Mouse (Mus musculus): ENCODE data around the gene Nde1. TPM values are rescaled to one million over a fixed set of nuclear protein-coding genes. Genes with fewer than 3 reads are reported as not detected.

Nde1 gene
- polyA plus RNA-seq, 1 experiment from 2014 or later, result 80.4 TPM

GRCm38 (mm10) chr16:14180163-14180733, 17.2 kb downstream of the Nde1 start:
- Histone ChIP-seq H3K27me3 (ENCODE audit: control insufficient read depth, insufficient read depth, low read length) (no peaks in the 10 kb centered on the region), H3K4me1 (ENCODE audit: control insufficient read depth, insufficient read depth, low read length) (peaks cover 8% of the 10 kb centered on the region; the same call in 1 of the 2 replicates), H3K9ac (ENCODE audit: low read length) (no peak overlapping the region), H3K4me2 (ENCODE audit: low read depth, low read length) (no peak overlapping the region), H3K4me3 (ENCODE audit: low read length) (no peak overlapping the region), H3K9me3 (replicated peaks; ENCODE audit: control insufficient read depth, low read length) (no peaks in the 10 kb centered on the region), H3K27ac (ENCODE audit: low read length) (no peak overlapping the region), H3K36me3 (ENCODE audit: control insufficient read depth, insufficient read depth) (peaks cover 61% of the 10 kb centered on the region)
- no peak for ATAC-seq (replicated peaks; ENCODE audit: extremely low read depth, insufficient read depth, low FRiP score)
- 50% methylated on average over 6 of the region's 6 CpGs for WGBS

- H3K4me3 ChIP-seq (ENCODE audit: low read length), result no peak overlapping the region
- H3K4me1 ChIP-seq (ENCODE audit: control insufficient read depth, insufficient read depth, low read length), result peaks cover 8% of the 10 kb centered on the region; the same call in 1 of the 2 replicates
- H3K36me3 ChIP-seq (ENCODE audit: control insufficient read depth, insufficient read depth), result peaks cover 60% of the 10 kb centered on the region
- no peak overlapping the region for H3K27ac ChIP-seq (ENCODE audit: low read length)
- H3K27me3 ChIP-seq (ENCODE audit: control insufficient read depth, insufficient read depth, low read length), result no peaks in the 10 kb centered on the region
- ATAC-seq (replicated peaks; ENCODE audit: extremely low read depth, insufficient read depth, low FRiP score), result no peak
- no peak overlapping the region for H3K9ac ChIP-seq (ENCODE audit: low read length)
- no peak overlapping the region for H3K4me2 ChIP-seq (ENCODE audit: low read depth, low read length)
- no peaks in the 10 kb centered on the region for H3K9me3 ChIP-seq (replicated peaks; ENCODE audit: control insufficient read depth, low read length)
- 91% methylated on average over 5 of the region's 5 CpGs for WGBS
Measured at GRCm38 (mm10) chr16:14182360-14182759, 19.3 kb downstream of the Nde1 start.

- Histone ChIP-seq H3K4me3 (ENCODE audit: low read length) (no peak overlapping the region), H3K9ac (ENCODE audit: low read length) (no peak overlapping the region), H3K4me1 (ENCODE audit: control insufficient read depth, insufficient read depth, low read length) (peaks cover 8% of the 10 kb centered on the region; the same call in 1 of the 2 replicates), H3K9me3 (replicated peaks; ENCODE audit: control insufficient read depth, low read length) (no peaks in the 10 kb centered on the region), H3K27me3 (ENCODE audit: control insufficient read depth, insufficient read depth, low read length) (no peaks in the 10 kb centered on the region), H3K27ac (ENCODE audit: low read length) (no peak overlapping the region), H3K4me2 (ENCODE audit: low read depth, low read length) (no peak overlapping the region), H3K36me3 (ENCODE audit: control insufficient read depth, insufficient read depth) (peaks cover 64% of the 10 kb centered on the region)
- no peak for ATAC-seq (replicated peaks; ENCODE audit: extremely low read depth, insufficient read depth, low FRiP score)
- WGBS, result 71% methylated on average over 1 of the region's 1 CpGs
Measured at GRCm38 (mm10) chr16:14183856-14184255, 20.8 kb downstream of the Nde1 start.

GRCm38 (mm10) chr16:14185516-14185915, 22.4 kb downstream of the Nde1 start:
- Histone ChIP-seq H3K36me3 (ENCODE audit: control insufficient read depth, insufficient read depth) (peaks cover 67% of the 10 kb centered on the region), H3K9me3 (replicated peaks; ENCODE audit: control insufficient read depth, low read length) (no peaks in the 10 kb centered on the region), H3K4me2 (ENCODE audit: low read depth, low read length) (no peak overlapping the region), H3K4me3 (ENCODE audit: low read length) (no peak overlapping the region), H3K9ac (ENCODE audit: low read length) (no peak overlapping the region), H3K27me3 (ENCODE audit: control insufficient read depth, insufficient read depth, low read length) (no peaks in the 10 kb centered on the region), H3K27ac (ENCODE audit: low read length) (no peak overlapping the region), H3K4me1 (ENCODE audit: control insufficient read depth, insufficient read depth, low read length) (peaks cover 5% of the 10 kb centered on the region; the same call in 1 of the 2 replicates)
- ATAC-seq (replicated peaks; ENCODE audit: extremely low read depth, insufficient read depth, low FRiP score), result no peak
- WGBS, result 96% methylated on average over 5 of the region's 5 CpGs

GRCm38 (mm10) chr16:14194164-14194950, 31.3 kb downstream of the Nde1 start:
- no peak overlapping the region for H3K27ac ChIP-seq (ENCODE audit: low read length)
- no peak for ATAC-seq (replicated peaks; ENCODE audit: extremely low read depth, insufficient read depth, low FRiP score)

GRCm38 (mm10) chr16:14195427-14195826, 32.4 kb downstream of the Nde1 start:
- Histone ChIP-seq H3K4me2 (ENCODE audit: low read depth, low read length) (no peak overlapping the region), H3K4me1 (ENCODE audit: control insufficient read depth, insufficient read depth, low read length) (no peaks in the 10 kb centered on the region), H3K36me3 (ENCODE audit: control insufficient read depth, insufficient read depth) (peaks cover 20% of the 10 kb centered on the region), H3K27me3 (ENCODE audit: control insufficient read depth, insufficient read depth, low read length) (no peaks in the 10 kb centered on the region), H3K9ac (ENCODE audit: low read length) (no peak overlapping the region), H3K27ac (ENCODE audit: low read length) (no peak overlapping the region), H3K4me3 (ENCODE audit: low read length) (no peak overlapping the region), H3K9me3 (replicated peaks; ENCODE audit: control insufficient read depth, low read length) (no peaks in the 10 kb centered on the region)
- 29% methylated on average over 1 of the region's 1 CpGs for WGBS
- ATAC-seq (replicated peaks; ENCODE audit: extremely low read depth, insufficient read depth, low FRiP score), result no peak

More at GRCm38 (mm10) chr16:14194164-14194950, 31.3 kb downstream of the Nde1 start:
- no peak overlapping the region for H3K9ac ChIP-seq (ENCODE audit: low read length)
- H3K36me3 ChIP-seq (ENCODE audit: control insufficient read depth, insufficient read depth), result peaks cover 30% of the 10 kb centered on the region
- H3K27me3 ChIP-seq (ENCODE audit: control insufficient read depth, insufficient read depth, low read length), result no peaks in the 10 kb centered on the region
- 64% methylated on average over 9 of the region's 9 CpGs for WGBS
- no peak overlapping the region for H3K4me3 ChIP-seq (ENCODE audit: low read length)
- no peak overlapping the region for H3K4me2 ChIP-seq (ENCODE audit: low read depth, low read length)
- H3K4me1 ChIP-seq (ENCODE audit: control insufficient read depth, insufficient read depth, low read length), result no peaks in the 10 kb centered on the region
- H3K9me3 ChIP-seq (replicated peaks; ENCODE audit: control insufficient read depth, low read length), result no peaks in the 10 kb centered on the region

GRCm38 (mm10) chr16:14198798-14199197, 35.7 kb downstream of the Nde1 start:
- Histone ChIP-seq H3K9ac (ENCODE audit: low read length) (no peak overlapping the region), H3K4me2 (ENCODE audit: low read depth, low read length) (no peak overlapping the region), H3K36me3 (ENCODE audit: control insufficient read depth, insufficient read depth) (no peaks in the 10 kb centered on the region), H3K9me3 (replicated peaks; ENCODE audit: control insufficient read depth, low read length) (no peaks in the 10 kb centered on the region), H3K4me1 (ENCODE audit: control insufficient read depth, insufficient read depth, low read length) (no peaks in the 10 kb centered on the region), H3K27me3 (ENCODE audit: control insufficient read depth, insufficient read depth, low read length) (no peaks in the 10 kb centered on the region), H3K27ac (ENCODE audit: low read length) (no peak overlapping the region), H3K4me3 (ENCODE audit: low read length) (no peak overlapping the region)
- 69% methylated on average over 4 of the region's 4 CpGs for WGBS
- ATAC-seq (replicated peaks; ENCODE audit: extremely low read depth, insufficient read depth, low FRiP score), result no peak

- H3K9ac ChIP-seq (ENCODE audit: low read length), result no peak overlapping the region
- H3K4me1 ChIP-seq (ENCODE audit: control insufficient read depth, insufficient read depth, low read length), result no peaks in the 10 kb centered on the region
- no peak for ATAC-seq (replicated peaks; ENCODE audit: extremely low read depth, insufficient read depth, low FRiP score)
- H3K9me3 ChIP-seq (replicated peaks; ENCODE audit: control insufficient read depth, low read length), result no peaks in the 10 kb centered on the region
- no peak overlapping the region for H3K4me2 ChIP-seq (ENCODE audit: low read depth, low read length)
- 83% methylated on average over 3 of the region's 3 CpGs for WGBS
- H3K4me3 ChIP-seq (ENCODE audit: low read length), result no peak overlapping the region
- no peaks in the 10 kb centered on the region for H3K27me3 ChIP-seq (ENCODE audit: control insufficient read depth, insufficient read depth, low read length)
- H3K36me3 ChIP-seq (ENCODE audit: control insufficient read depth, insufficient read depth), result no peaks in the 10 kb centered on the region
- H3K27ac ChIP-seq (ENCODE audit: low read length), result no peak overlapping the region
Measured at GRCm38 (mm10) chr16:14215156-14215555, 52.1 kb downstream of the Nde1 start.

GRCm38 (mm10) chr16:14237100-14237723, 74.1 kb downstream of the Nde1 start:
- WGBS, result 24% methylated on average over 6 of the region's 6 CpGs
- Histone ChIP-seq H3K4me2 (ENCODE audit: low read depth, low read length) (no peak overlapping the region), H3K36me3 (ENCODE audit: control insufficient read depth, insufficient read depth) (no peaks in the 10 kb centered on the region), H3K9me3 (replicated peaks; ENCODE audit: control insufficient read depth, low read length) (peaks cover 6% of the 10 kb centered on the region), H3K9ac (ENCODE audit: low read length) (no peak overlapping the region), H3K4me1 (ENCODE audit: control insufficient read depth, insufficient read depth, low read length) (no peaks in the 10 kb centered on the region), H3K27me3 (ENCODE audit: control insufficient read depth, insufficient read depth, low read length) (peaks cover 64% of the 10 kb centered on the region), H3K4me3 (ENCODE audit: low read length) (no peak overlapping the region), H3K27ac (ENCODE audit: low read length) (no peak overlapping the region)
- ATAC-seq (replicated peaks; ENCODE audit: extremely low read depth, insufficient read depth, low FRiP score), result no peak
